Mouse (Mus musculus): ENCODE data around the gene Mettl17. TPM values are rescaled to one million over a fixed set of nuclear protein-coding genes. Genes with fewer than 3 reads are reported as not detected.
"Not testable (repeated sequence)": the region's sequence is repeated elsewhere in the genome, so short reads cannot be mapped to it uniquely, and the experiment has no call there.

Gene Mettl17
- polyA plus RNA-seq, 1 experiment from 2014 or later = 37.9 TPM

- ATAC-seq (replicated peaks; ENCODE audit: insufficient number of reproducible peaks, low FRiP score, low TSS enrichment, low read depth) (no peak), DNase-seq (ENCODE audit: low spot score) (no peak)
- no peak overlapping the region for H3K4me3 ChIP-seq (ENCODE audit: low read depth, low read length)
- no peak overlapping the region for H3K9ac ChIP-seq (replicated peaks; ENCODE audit: low read length)
- no peaks in the 10 kb centered on the region for H3K27me3 ChIP-seq (ENCODE audit: control insufficient read depth, insufficient read depth, low read length)
- no peak overlapping the region for H3K27ac ChIP-seq (replicated peaks; ENCODE audit: low read depth, low read length)
- 83% methylated on average over 4 of the region's 4 CpGs for WGBS
- no peaks in the 10 kb centered on the region for H3K4me1 ChIP-seq (ENCODE audit: control insufficient read depth, insufficient read depth, low read length)
- no peaks in the 10 kb centered on the region for H3K9me3 ChIP-seq (replicated peaks; ENCODE audit: control insufficient read depth, low read length)
- no peak overlapping the region for H3K4me2 ChIP-seq (ENCODE audit: low read depth, low read length)
- H3K36me3 ChIP-seq (replicated peaks; ENCODE audit: control insufficient read depth, insufficient read depth, low read depth, low read length) = no peaks in the 10 kb centered on the region
Observed at GRCm38 (mm10) chr14:51923492-51923891, 38.9 kb downstream of the Mettl17 start.

- not testable (repeated sequence) for ATAC-seq (replicated peaks; ENCODE audit: insufficient number of reproducible peaks, low FRiP score, low TSS enrichment, low read depth); H3K4me3 ChIP-seq (ENCODE audit: low read depth, low read length); H3K9me3 ChIP-seq (replicated peaks; ENCODE audit: control insufficient read depth, low read length); DNase-seq (ENCODE audit: low spot score); H3K27ac ChIP-seq (replicated peaks; ENCODE audit: low read depth, low read length); H3K9ac ChIP-seq (replicated peaks; ENCODE audit: low read length); H3K27me3 ChIP-seq (ENCODE audit: control insufficient read depth, insufficient read depth, low read length); H3K36me3 ChIP-seq (replicated peaks; ENCODE audit: control insufficient read depth, insufficient read depth, low read depth, low read length); H3K4me1 ChIP-seq (ENCODE audit: control insufficient read depth, insufficient read depth, low read length); H3K4me2 ChIP-seq (ENCODE audit: low read depth, low read length)
- WGBS = 92% methylated on average over 11 of the region's 11 CpGs
Observed at GRCm38 (mm10) chr14:51926930-51927329, 42.3 kb downstream of the Mettl17 start.

- Histone ChIP-seq H3K4me1 (ENCODE audit: control insufficient read depth, insufficient read depth, low read length) (no peaks in the 10 kb centered on the region), H3K27me3 (ENCODE audit: control insufficient read depth, insufficient read depth, low read length) (no peaks in the 10 kb centered on the region), H3K4me3 (ENCODE audit: low read depth, low read length) (no peak overlapping the region), H3K4me2 (ENCODE audit: low read depth, low read length) (no peak overlapping the region), H3K36me3 (replicated peaks; ENCODE audit: control insufficient read depth, insufficient read depth, low read depth, low read length) (no peaks in the 10 kb centered on the region), H3K27ac (replicated peaks; ENCODE audit: low read depth, low read length) (no peak overlapping the region), H3K9me3 (replicated peaks; ENCODE audit: control insufficient read depth, low read length) (no peaks in the 10 kb centered on the region), H3K9ac (replicated peaks; ENCODE audit: low read length) (no peak overlapping the region)
- DNase-seq (ENCODE audit: low spot score) (no peak), ATAC-seq (replicated peaks; ENCODE audit: insufficient number of reproducible peaks, low FRiP score, low TSS enrichment, low read depth) (no peak)
- WGBS = 85% methylated on average over 8 of the region's 8 CpGs
Observed at GRCm38 (mm10) chr14:51929309-51929943, 44.8 kb downstream of the Mettl17 start.

GRCm38 (mm10) chr14:51929968-51930367 lies 45.3 kb downstream of the Mettl17 start:
- ATAC-seq (replicated peaks; ENCODE audit: insufficient number of reproducible peaks, low FRiP score, low TSS enrichment, low read depth) (no peak), DNase-seq (ENCODE audit: low spot score) (no peak)
- 67% methylated on average over 9 of the region's 9 CpGs for WGBS
- no peaks in the 10 kb centered on the region for H3K9me3 ChIP-seq (replicated peaks; ENCODE audit: control insufficient read depth, low read length)
- H3K9ac ChIP-seq (replicated peaks; ENCODE audit: low read length) = no peak overlapping the region
- H3K27ac ChIP-seq (replicated peaks; ENCODE audit: low read depth, low read length) = no peak overlapping the region
- H3K4me1 ChIP-seq (ENCODE audit: control insufficient read depth, insufficient read depth, low read length) = no peaks in the 10 kb centered on the region
- no peak overlapping the region for H3K4me3 ChIP-seq (ENCODE audit: low read depth, low read length)
- H3K27me3 ChIP-seq (ENCODE audit: control insufficient read depth, insufficient read depth, low read length) = no peaks in the 10 kb centered on the region
- H3K36me3 ChIP-seq (replicated peaks; ENCODE audit: control insufficient read depth, insufficient read depth, low read depth, low read length) = no peaks in the 10 kb centered on the region
- no peak overlapping the region for H3K4me2 ChIP-seq (ENCODE audit: low read depth, low read length)

GRCm38 (mm10) chr14:51930824-51931223 lies 46.2 kb downstream of the Mettl17 start:
- 36% methylated on average over 5 of the region's 5 CpGs for WGBS
- H3K4me1 ChIP-seq (ENCODE audit: control insufficient read depth, insufficient read depth, low read length) = no peaks in the 10 kb centered on the region
- DNase-seq (ENCODE audit: low spot score) = peak; percentile 80

GRCm38 (mm10) chr14:51932092-51933020 lies 47.7 kb downstream of the Mettl17 start:
- Histone ChIP-seq H3K4me2 (ENCODE audit: low read depth, low read length) (no peak overlapping the region), H3K4me1 (ENCODE audit: control insufficient read depth, insufficient read depth, low read length) (no peaks in the 10 kb centered on the region), H3K9ac (replicated peaks; ENCODE audit: low read length) (no peak overlapping the region), H3K36me3 (replicated peaks; ENCODE audit: control insufficient read depth, insufficient read depth, low read depth, low read length) (no peaks in the 10 kb centered on the region), H3K9me3 (replicated peaks; ENCODE audit: control insufficient read depth, low read length) (no peaks in the 10 kb centered on the region), H3K27ac (replicated peaks; ENCODE audit: low read depth, low read length) (no peak overlapping the region), H3K4me3 (ENCODE audit: low read depth, low read length) (no peak overlapping the region), H3K27me3 (ENCODE audit: control insufficient read depth, insufficient read depth, low read length) (no peaks in the 10 kb centered on the region)
- DNase-seq (ENCODE audit: low spot score) (no peak), ATAC-seq (replicated peaks; ENCODE audit: insufficient number of reproducible peaks, low FRiP score, low TSS enrichment, low read depth) (no peak)
- WGBS = 75% methylated on average over 10 of the region's 10 CpGs

More at GRCm38 (mm10) chr14:51930824-51931223, 46.2 kb downstream of the Mettl17 start:
- H3K9me3 ChIP-seq (replicated peaks; ENCODE audit: control insufficient read depth, low read length) = no peaks in the 10 kb centered on the region
- no peaks in the 10 kb centered on the region for H3K36me3 ChIP-seq (replicated peaks; ENCODE audit: control insufficient read depth, insufficient read depth, low read depth, low read length)
- ATAC-seq (replicated peaks; ENCODE audit: insufficient number of reproducible peaks, low FRiP score, low TSS enrichment, low read depth) = peak; percentile 54
- no peaks in the 10 kb centered on the region for H3K27me3 ChIP-seq (ENCODE audit: control insufficient read depth, insufficient read depth, low read length)
- H3K9ac ChIP-seq (replicated peaks; ENCODE audit: low read length) = 0 out of 2 replicates have a peak overlapping the region, but pooled peaks have one; percentile 23
- H3K4me3 ChIP-seq (ENCODE audit: low read depth, low read length) = no peak overlapping the region
- H3K27ac ChIP-seq (replicated peaks; ENCODE audit: low read depth, low read length) = no peak overlapping the region
- H3K4me2 ChIP-seq (ENCODE audit: low read depth, low read length) = no peak overlapping the region

GRCm38 (mm10) chr14:51939005-51939404 lies 54.4 kb downstream of the Mettl17 start:
- H3K27ac ChIP-seq (replicated peaks; ENCODE audit: low read depth, low read length) = no peak overlapping the region
- ATAC-seq (replicated peaks; ENCODE audit: insufficient number of reproducible peaks, low FRiP score, low TSS enrichment, low read depth) (0 out of 2 replicates have a peak, but pooled peaks have one; percentile 52), DNase-seq (ENCODE audit: low spot score) (no peak)
- H3K4me2 ChIP-seq (ENCODE audit: low read depth, low read length) = no peak overlapping the region
- no peaks in the 10 kb centered on the region for H3K4me1 ChIP-seq (ENCODE audit: control insufficient read depth, insufficient read depth, low read length)
- no peaks in the 10 kb centered on the region for H3K36me3 ChIP-seq (replicated peaks; ENCODE audit: control insufficient read depth, insufficient read depth, low read depth, low read length)
- H3K27me3 ChIP-seq (ENCODE audit: control insufficient read depth, insufficient read depth, low read length) = no peaks in the 10 kb centered on the region
- no peak overlapping the region for H3K9ac ChIP-seq (replicated peaks; ENCODE audit: low read length)
- no peak overlapping the region for H3K4me3 ChIP-seq (ENCODE audit: low read depth, low read length)
- WGBS = 85% methylated on average over 9 of the region's 9 CpGs
- H3K9me3 ChIP-seq (replicated peaks; ENCODE audit: control insufficient read depth, low read length) = no peaks in the 10 kb centered on the region
